Mouse (Mus musculus): ENCODE results near the gene Gm5795. TPM values are rescaled to one million over a fixed set of nuclear protein-coding genes. Genes with fewer than 3 reads are reported as not detected.
"Not testable (repeated sequence)": the region's sequence is repeated elsewhere in the genome, so short reads cannot be mapped to it uniquely, and the experiment has no call there.

The Gm5795 gene
- polyA plus RNA-seq (2015; fragmentation: Nextera tagmentation; extraction: Ambion mirVana): not detected in 2 replicates

GRCm38 (mm10) chr14:3187955-3188354 is at the start of gene Gm5795:
Gene Gm5795 (plus strand): TSS chr14:3188255.
- not testable (repeated sequence) for ATAC-seq

DNA sequence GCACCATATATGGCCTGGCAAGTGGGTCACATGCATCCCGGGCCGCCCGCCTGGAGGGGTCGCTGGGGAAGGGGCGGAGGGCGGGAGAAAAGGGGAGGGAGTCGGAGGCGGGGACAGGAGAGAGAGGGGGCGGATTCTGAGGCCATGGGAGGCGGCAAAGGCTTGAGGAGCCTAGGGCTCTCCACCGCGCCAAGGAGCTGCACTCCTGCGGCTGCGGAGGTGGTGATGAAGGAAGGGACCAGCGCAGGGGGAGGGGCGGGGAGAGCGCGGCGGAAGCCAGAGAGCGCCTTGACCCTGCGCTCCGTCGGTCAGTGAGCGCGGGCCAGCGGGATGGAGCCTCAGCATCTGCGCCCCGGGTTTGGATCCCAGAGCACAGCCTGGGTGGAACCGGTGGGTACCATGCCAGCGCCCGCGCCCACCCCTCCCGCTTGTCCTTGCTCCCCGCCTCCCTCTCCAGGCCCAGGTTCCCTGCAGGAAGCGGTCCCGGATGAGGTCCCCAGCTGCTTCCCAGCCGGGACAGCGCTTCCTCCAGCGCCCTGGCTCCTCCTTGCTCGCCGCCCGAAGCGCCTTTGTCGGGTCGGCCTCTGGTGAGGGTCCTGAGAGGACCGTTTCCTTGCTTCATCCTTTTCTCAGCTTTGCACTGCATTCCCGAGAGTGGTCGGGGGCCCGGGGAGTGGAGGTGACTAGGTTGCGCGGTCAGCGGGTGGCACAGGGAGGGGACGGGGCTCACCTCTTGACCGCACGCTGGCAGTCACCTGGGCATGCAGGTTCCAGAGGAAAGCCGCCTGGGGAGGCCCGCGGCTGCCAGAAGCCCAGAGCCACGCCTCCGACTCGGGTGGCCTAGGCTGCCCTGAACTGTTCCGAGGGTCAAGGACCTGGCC is 20.5 kb downstream of the Gm5795 start, which contains the start of gene D830030K20Rik:
D830030K20Rik (plus strand) TSS at position 217 of the 881 bp plus-strand sequence.
- Histone ChIP-seq H3K9ac (ENCODE audit: low read depth, low read length) (peak within 1 kb of the TSS; percentile 40; the same call in 1 of the 2 replicates), H3K4me2 (ENCODE audit: low read depth, low read length) (peak within 1 kb of the TSS; percentile 79), H3K4me3 (ENCODE audit: low read length) (peak within 1 kb of the TSS; percentile 47)
- H3K27me3 ChIP-seq (replicated peaks; ENCODE audit: control insufficient read depth, insufficient read depth, low read length); H3K36me3 ChIP-seq (ENCODE audit: control insufficient read depth, insufficient read depth, low read length); ATAC-seq; H3K9me3 ChIP-seq (ENCODE audit: control insufficient read depth, low read length); H3K4me1 ChIP-seq (ENCODE audit: control insufficient read depth, insufficient read depth, low read length); H3K27ac ChIP-seq (ENCODE audit: low read length): not testable (repeated sequence)
- 0% methylated on average over 19 of the region's 62 CpGs for WGBS

More at GRCm38 (mm10) chr14:3187955-3188354, at the start of gene Gm5795:
- H3K4me3 ChIP-seq (ENCODE audit: low read length); H3K4me1 ChIP-seq (ENCODE audit: control insufficient read depth, insufficient read depth, low read length); H3K9me3 ChIP-seq (ENCODE audit: control insufficient read depth, low read length); H3K27ac ChIP-seq (ENCODE audit: low read length); H3K9ac ChIP-seq (ENCODE audit: low read depth, low read length); H3K27me3 ChIP-seq (replicated peaks; ENCODE audit: control insufficient read depth, insufficient read depth, low read length); H3K36me3 ChIP-seq (ENCODE audit: control insufficient read depth, insufficient read depth, low read length); H3K4me2 ChIP-seq (ENCODE audit: low read depth, low read length): not testable (repeated sequence)
- WGBS: no CpG with 5 or more reads among the region's 2 CpGs

DNA sequence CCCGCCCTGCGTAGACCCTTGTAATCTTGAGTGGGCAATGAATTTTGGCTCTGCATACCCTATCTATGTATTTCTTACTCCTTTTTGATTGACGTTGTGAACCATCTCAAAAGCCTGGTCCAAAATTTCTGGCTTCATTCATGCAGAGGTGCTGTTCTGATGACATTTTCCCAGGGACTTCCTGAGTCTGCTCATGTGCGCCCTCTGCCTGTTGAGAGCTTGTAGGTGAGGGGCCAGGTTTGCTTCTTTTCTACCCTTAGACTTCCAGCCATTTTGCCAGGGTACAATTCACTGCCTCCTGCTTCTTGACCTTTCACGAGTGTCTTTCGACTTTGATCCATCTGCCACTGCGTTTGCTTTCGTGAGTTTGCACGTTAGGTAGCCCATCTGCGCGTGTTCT is 21.3 kb downstream of the Gm5795 start:
- H3K4me3 ChIP-seq (ENCODE audit: low read length); H3K4me1 ChIP-seq (ENCODE audit: control insufficient read depth, insufficient read depth, low read length); H3K27me3 ChIP-seq (replicated peaks; ENCODE audit: control insufficient read depth, insufficient read depth, low read length); H3K4me2 ChIP-seq (ENCODE audit: low read depth, low read length); H3K27ac ChIP-seq (ENCODE audit: low read length); H3K9ac ChIP-seq (ENCODE audit: low read depth, low read length); ATAC-seq; H3K9me3 ChIP-seq (ENCODE audit: control insufficient read depth, low read length); H3K36me3 ChIP-seq (ENCODE audit: control insufficient read depth, insufficient read depth, low read length): not testable (repeated sequence)
- 10% methylated on average over 9 of the region's 11 CpGs for WGBS

Other genes starting within 250 kb of the Gm5795 start
- gene Gm2888, start 158.3 kb upstream of the Gm5795 start, polyA plus RNA-seq (2015; fragmentation: Nextera tagmentation; extraction: Ambion mirVana): not detected in 2 replicates
- gene Gm2897, start 139.0 kb upstream of the Gm5795 start, polyA plus RNA-seq (2015; fragmentation: Nextera tagmentation; extraction: Ambion mirVana): 0.69 and 1.3 TPM in 2 replicates
- gene Gm10340, start 54.3 kb upstream of the Gm5795 start, polyA plus RNA-seq (2015; fragmentation: Nextera tagmentation; extraction: Ambion mirVana): not detected in 2 replicates
- 3.0 and 3.1 TPM in 2 replicates for gene D830030K20Rik, start 20.2 kb downstream of the Gm5795 start, polyA plus RNA-seq (2015; fragmentation: Nextera tagmentation; extraction: Ambion mirVana)
- not detected in 2 replicates for gene Gm2956, start 144.4 kb downstream of the Gm5795 start, polyA plus RNA-seq (2015; fragmentation: Nextera tagmentation; extraction: Ambion mirVana)
- not detected in 2 replicates for gene Gm10413, start 206.8 kb downstream of the Gm5795 start, polyA plus RNA-seq (2015; fragmentation: Nextera tagmentation; extraction: Ambion mirVana)
- gene Gm10409, start 224.4 kb downstream of the Gm5795 start, polyA plus RNA-seq (2015; fragmentation: Nextera tagmentation; extraction: Ambion mirVana): 0.42 and 0.56 TPM in 2 replicates
- 0.26 and 0.28 TPM in 2 replicates for gene Gm3005, start 239.8 kb downstream of the Gm5795 start, polyA plus RNA-seq (2015; fragmentation: Nextera tagmentation; extraction: Ambion mirVana)

All from intestine, embryonic 16.5 days (tissue).